Mouse (Mus musculus): Measurements from ENCODE around the gene Msi2. TPM values are rescaled to one million over a fixed set of nuclear protein-coding genes. Genes with fewer than 3 reads are reported as not detected.

Msi2 gene
- polyA plus RNA-seq, 1 experiment from 2014 or later = 10.9 TPM

DNA sequence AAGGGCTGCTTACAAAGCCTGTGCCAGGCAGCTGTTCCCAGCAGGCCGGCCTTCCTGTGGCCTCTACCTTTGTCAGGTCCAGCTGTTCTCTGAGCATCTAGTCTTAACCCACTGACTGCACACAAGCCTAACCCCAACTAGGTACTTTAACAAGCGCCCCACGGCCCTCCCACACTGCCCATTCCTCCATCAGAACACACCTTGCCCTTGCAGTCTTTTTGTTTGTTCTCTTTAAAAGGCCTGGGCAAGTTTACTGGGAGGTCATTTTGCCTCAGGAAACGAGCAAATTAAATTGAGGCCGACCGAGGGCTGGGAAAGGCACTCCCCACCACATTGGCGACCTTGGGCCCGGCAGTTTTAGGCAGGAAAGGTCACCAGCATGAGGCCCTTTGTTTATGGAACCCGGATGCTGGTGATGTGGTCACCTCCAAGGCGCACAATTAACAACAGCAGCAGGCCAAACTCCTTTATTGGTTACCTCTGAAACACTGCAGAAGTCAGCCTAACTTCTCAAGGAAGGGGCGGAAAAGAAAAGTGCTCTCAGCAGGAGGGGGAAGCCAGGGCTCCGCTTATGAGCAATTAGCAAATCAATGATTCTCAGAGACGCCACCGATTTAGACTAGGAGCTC lies 28.4 kb downstream of the Msi2 start:
- no peaks in the 10 kb centered on the region for H3K27me3 ChIP-seq (replicated peaks)
- no peaks in the 10 kb centered on the region for H3K9me3 ChIP-seq
- WGBS = 29% methylated on average over 14 of the region's 14 CpGs
- H3K36me3 ChIP-seq = no peaks in the 10 kb centered on the region
- no peak for ATAC-seq
- peaks cover 66% of the 10 kb centered on the region for H3K4me1 ChIP-seq (replicated peaks)
- no peak overlapping the region for H3K9ac ChIP-seq
- no peak overlapping the region for H3K4me2 ChIP-seq (replicated peaks)
- no peak overlapping the region for H3K4me3 ChIP-seq (replicated peaks)
- no peak overlapping the region for H3K27ac ChIP-seq

DNA sequence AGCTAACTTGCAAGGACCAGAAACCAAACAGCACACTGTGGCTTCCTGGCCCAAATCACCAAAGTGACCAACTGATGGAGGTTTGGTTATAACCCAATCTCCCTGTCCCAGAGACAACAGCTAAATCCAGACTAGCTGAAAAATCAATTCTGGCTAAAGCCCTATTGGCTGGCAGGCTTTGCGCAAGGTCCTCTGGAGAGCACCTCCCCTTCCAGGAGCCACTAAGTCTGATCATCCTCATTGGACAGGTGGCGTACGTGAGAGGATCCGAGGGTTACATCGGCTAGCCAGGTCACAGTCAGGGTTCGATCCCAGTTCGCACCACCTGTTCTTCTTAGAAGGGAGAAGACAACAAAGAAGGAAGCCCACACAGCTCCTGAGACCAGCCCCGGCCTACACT lies 29.7 kb downstream of the Msi2 start:
- 88% methylated on average over 8 of the region's 8 CpGs for WGBS
- H3K36me3 ChIP-seq = no peaks in the 10 kb centered on the region
- peaks cover 59% of the 10 kb centered on the region for H3K4me1 ChIP-seq (replicated peaks)
- H3K4me2 ChIP-seq (replicated peaks) = no peak overlapping the region
- H3K27ac ChIP-seq = no peak overlapping the region
- no peaks in the 10 kb centered on the region for H3K27me3 ChIP-seq (replicated peaks)
- no peak for ATAC-seq
- no peaks in the 10 kb centered on the region for H3K9me3 ChIP-seq
- no peak overlapping the region for H3K4me3 ChIP-seq (replicated peaks)
- H3K9ac ChIP-seq = no peak overlapping the region

DNA sequence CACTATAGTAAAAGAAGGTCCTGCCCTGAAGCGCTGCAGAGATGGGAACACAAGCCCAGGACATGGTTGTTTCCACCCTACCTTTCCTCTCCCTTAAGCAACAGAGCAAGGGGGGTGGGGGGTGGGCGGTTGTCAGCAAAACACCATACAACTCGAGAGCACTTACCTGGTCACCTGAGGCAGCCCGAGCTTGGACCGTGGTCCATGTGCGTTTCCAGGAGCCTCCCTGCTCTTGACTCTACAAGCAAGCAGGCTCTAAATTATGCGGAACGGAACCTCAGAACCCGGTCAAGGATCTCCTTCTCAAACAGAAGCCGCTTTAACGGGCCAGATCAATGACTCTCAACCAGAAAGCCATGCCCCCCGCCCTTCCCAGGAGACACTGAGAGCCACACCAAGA lies 30.6 kb downstream of the Msi2 start:
- 74% methylated on average over 12 of the region's 12 CpGs for WGBS
- Histone ChIP-seq H3K27ac (no peak overlapping the region), H3K9ac (no peak overlapping the region)

DNA sequence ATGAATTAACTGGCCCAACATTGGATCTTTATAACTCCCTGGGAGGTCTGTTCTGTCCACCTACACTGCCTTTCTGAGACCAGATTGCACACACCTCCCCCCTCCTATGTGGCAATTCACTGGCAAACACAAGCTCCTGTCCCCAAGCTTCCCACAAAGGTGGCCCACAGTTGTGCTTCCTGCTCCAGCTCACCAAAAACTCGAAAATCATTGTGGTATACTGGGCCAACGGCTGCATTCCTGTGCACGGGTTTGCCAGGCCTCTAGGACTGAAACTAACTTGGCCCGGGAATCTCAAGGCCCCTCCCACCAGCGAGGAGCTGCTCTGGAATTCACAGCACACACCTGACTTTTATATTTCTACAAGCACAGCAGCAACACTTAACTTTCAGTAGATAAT lies 31.3 kb downstream of the Msi2 start:
- H3K4me3 ChIP-seq (replicated peaks) = no peak overlapping the region
- no peaks in the 10 kb centered on the region for H3K9me3 ChIP-seq
- no peak overlapping the region for H3K9ac ChIP-seq
- H3K27ac ChIP-seq = no peak overlapping the region
- H3K36me3 ChIP-seq = no peaks in the 10 kb centered on the region
- no peaks in the 10 kb centered on the region for H3K27me3 ChIP-seq (replicated peaks)
- no peak overlapping the region for H3K4me2 ChIP-seq (replicated peaks)
- ATAC-seq = no peak
- 39% methylated on average over 5 of the region's 5 CpGs for WGBS
- peaks cover 55% of the 10 kb centered on the region for H3K4me1 ChIP-seq (replicated peaks)

More for the DNA sequence above, 30.6 kb downstream of the Msi2 start:
- ATAC-seq = no peak
- Histone ChIP-seq H3K9me3 (no peaks in the 10 kb centered on the region), H3K4me2 (replicated peaks) (no peak overlapping the region), H3K4me3 (replicated peaks) (no peak overlapping the region), H3K36me3 (no peaks in the 10 kb centered on the region), H3K27me3 (replicated peaks) (no peaks in the 10 kb centered on the region), H3K4me1 (replicated peaks) (peaks cover 52% of the 10 kb centered on the region)

DNA sequence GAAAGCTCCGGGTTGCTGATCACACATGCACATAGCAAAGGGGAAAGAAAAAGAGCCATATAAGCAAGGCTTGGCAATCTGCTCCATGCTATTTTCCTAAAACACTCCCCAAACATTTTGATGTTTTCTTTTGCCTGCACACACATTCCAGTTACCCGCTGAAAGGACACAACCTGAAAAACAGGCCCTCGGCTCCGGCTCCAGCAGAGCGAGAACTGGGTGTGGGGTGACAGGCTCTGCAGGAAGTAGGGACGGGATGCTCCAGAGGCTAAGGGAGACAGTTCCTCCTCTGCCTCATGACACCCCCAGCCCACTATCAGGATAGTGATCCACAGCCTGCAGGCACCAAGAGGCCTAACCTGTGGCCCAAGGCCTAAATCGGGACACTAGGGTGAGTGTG lies 32.3 kb downstream of the Msi2 start:
- Histone ChIP-seq H3K27me3 (replicated peaks) (no peaks in the 10 kb centered on the region), H3K4me3 (replicated peaks) (no peak overlapping the region), H3K4me1 (replicated peaks) (peaks cover 48% of the 10 kb centered on the region), H3K27ac (no peak overlapping the region), H3K9me3 (no peaks in the 10 kb centered on the region), H3K4me2 (replicated peaks) (no peak overlapping the region), H3K36me3 (no peaks in the 10 kb centered on the region), H3K9ac (no peak overlapping the region)
- 71% methylated on average over 7 of the region's 7 CpGs for WGBS
- no peak for ATAC-seq

DNA sequence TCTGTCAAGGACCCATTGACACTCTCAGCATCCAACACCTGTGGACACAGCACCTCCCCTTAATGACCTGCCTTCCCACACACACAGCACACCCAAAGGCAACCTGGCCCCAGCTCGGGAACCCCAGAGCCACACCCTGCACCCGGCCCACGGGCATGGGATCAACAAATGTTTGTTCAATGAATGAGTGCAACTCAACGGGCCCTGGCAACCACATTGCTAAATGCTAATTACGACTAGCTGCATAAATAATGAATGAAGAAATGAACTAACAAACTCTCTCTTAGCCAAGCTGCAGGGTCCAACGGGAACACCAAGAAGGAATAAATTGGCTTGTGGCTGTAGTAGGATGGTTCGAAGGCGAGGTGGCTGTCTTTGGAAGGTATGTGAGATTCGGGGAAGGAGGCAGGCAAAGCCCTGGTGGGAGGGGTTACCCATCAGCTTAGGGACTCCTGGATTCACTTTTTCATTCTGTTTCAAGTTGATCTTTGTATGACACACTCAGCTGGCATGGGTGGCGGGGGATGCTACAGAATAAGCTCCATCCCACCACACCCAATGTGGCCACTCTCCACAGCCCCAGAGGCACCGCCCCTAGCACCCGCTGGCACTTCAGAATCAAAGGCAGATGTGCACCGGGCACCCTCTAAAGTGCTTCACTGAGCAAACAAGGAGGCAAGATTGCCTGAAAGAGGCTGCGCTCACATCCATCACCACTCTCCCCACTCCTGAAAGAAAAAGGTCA lies 35.1 kb downstream of the Msi2 start:
- 58% methylated on average over 14 of the region's 14 CpGs for WGBS
- Histone ChIP-seq H3K9me3 (no peaks in the 10 kb centered on the region), H3K36me3 (no peaks in the 10 kb centered on the region), H3K4me3 (replicated peaks) (no peak overlapping the region), H3K27me3 (replicated peaks) (no peaks in the 10 kb centered on the region), H3K4me2 (replicated peaks) (no peak overlapping the region), H3K27ac (no peak overlapping the region), H3K4me1 (replicated peaks) (peaks cover 31% of the 10 kb centered on the region), H3K9ac (no peak overlapping the region)
- ATAC-seq = no peak

DNA sequence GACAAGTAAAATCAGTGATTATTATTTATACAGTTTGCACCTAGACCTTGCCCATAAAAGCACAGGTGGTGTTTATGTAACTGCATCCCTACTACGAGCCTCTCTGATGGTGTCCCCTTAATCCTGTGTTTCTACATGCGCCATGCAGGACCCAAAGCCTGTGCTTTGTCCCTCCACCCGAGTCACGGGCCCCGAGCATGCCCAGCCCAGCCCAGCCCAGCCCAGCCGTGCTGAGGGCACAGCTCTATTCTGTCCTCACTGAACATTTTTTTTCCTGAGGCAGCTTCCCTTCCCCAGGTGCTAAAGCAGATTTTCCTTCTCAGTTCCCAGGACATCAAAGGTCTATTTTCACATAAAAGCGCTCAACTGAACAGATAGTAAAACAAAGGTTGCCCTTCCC lies 41.0 kb downstream of the Msi2 start:
- Histone ChIP-seq H3K27me3 (replicated peaks) (no peaks in the 10 kb centered on the region), H3K36me3 (0 out of 2 replicates have a peak, but pooled peaks cover 3% of the 10 kb centered on the region), H3K9me3 (no peaks in the 10 kb centered on the region), H3K4me1 (replicated peaks) (peaks cover 32% of the 10 kb centered on the region), H3K4me3 (replicated peaks) (no peak overlapping the region), H3K27ac (no peak overlapping the region), H3K4me2 (replicated peaks) (no peak overlapping the region), H3K9ac (no peak overlapping the region)
- WGBS = 59% methylated on average over 7 of the region's 7 CpGs
- no peak; the same call in 1 of the 2 replicates for ATAC-seq

DNA sequence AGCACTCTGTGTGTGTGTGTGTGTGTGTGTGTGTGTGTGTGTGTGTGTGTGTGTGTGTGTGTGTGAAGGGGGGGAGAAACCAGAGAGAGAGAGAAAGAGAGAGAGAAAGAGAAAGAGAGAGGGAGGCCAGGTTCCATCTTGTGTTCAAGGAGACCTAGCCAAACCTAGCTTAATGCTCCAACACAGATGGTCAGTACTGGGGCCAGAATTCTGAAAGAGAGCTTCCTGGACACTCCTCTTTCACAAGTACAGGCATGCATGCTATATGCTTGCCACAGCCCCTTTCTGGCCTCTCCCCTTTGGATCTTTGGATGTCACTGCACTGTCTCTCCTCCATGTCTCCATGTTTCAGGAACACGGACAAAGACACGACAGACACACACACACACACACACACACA lies 41.7 kb downstream of the Msi2 start:
- Histone ChIP-seq H3K27me3 (replicated peaks) (no peaks in the 10 kb centered on the region), H3K4me2 (replicated peaks) (no peak overlapping the region), H3K27ac (0 out of 2 replicates have a peak overlapping the region, but pooled peaks have one; percentile 13), H3K4me1 (replicated peaks) (peaks cover 26% of the 10 kb centered on the region), H3K4me3 (replicated peaks) (no peak overlapping the region), H3K36me3 (0 out of 2 replicates have a peak, but pooled peaks cover 3% of the 10 kb centered on the region), H3K9ac (no peak overlapping the region), H3K9me3 (no peaks in the 10 kb centered on the region)
- WGBS = 64% methylated on average over 2 of the region's 2 CpGs
- ATAC-seq = peak; percentile 36; the same call in 1 of the 2 replicates

DNA sequence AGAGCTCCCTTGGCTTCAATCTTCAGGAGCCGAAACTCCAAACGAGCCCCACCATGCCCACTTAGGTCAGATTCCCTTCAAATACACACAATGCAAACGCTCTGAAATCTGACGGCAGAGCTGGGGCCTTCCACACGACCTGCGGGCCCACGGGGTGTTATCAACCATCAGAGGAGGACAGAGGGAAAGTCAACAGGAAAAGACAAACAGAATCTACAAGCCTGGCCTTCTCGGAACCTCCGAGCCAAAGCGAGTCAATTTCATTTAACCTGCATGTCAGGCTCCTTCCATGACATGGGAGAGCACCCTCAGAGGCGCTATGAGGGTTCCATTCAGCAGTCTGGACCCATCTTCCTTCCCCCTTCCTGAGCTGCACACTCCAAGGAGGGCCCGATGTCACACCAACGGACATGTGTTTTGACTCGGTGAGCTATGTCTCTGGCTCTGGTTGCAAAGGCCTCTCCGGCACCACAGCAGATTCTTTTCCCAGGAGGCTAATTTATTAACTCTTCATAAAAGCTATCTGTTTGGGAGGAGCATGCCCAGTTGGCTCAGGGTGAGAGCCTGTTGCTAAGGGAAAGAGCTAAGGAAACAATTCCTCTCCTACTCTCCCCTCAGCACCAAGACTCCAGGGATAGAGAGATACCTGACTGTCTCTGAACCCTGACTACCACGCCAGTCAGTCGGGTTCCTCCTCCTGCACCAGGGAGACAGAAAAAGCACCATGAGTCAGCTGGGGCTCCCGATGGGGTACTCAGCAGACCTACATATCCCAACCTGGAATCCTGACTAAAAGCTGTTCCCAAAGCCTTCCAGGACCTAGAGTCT lies 42.6 kb downstream of the Msi2 start:
- H3K9me3 ChIP-seq = no peaks in the 10 kb centered on the region
- no peak overlapping the region for H3K9ac ChIP-seq
- 49% methylated on average over 18 of the region's 18 CpGs for WGBS
- H3K4me2 ChIP-seq (replicated peaks) = no peak overlapping the region
- ATAC-seq = 0 out of 2 replicates have a peak, but pooled peaks have one; percentile 36
- no peaks in the 10 kb centered on the region for H3K27me3 ChIP-seq (replicated peaks)
- H3K27ac ChIP-seq = 0 out of 2 replicates have a peak overlapping the region, but pooled peaks have one; percentile 13
- 0 out of 2 replicates have a peak, but pooled peaks cover 5% of the 10 kb centered on the region for H3K36me3 ChIP-seq
- H3K4me3 ChIP-seq (replicated peaks) = no peak overlapping the region
- peaks cover 26% of the 10 kb centered on the region for H3K4me1 ChIP-seq (replicated peaks)

DNA sequence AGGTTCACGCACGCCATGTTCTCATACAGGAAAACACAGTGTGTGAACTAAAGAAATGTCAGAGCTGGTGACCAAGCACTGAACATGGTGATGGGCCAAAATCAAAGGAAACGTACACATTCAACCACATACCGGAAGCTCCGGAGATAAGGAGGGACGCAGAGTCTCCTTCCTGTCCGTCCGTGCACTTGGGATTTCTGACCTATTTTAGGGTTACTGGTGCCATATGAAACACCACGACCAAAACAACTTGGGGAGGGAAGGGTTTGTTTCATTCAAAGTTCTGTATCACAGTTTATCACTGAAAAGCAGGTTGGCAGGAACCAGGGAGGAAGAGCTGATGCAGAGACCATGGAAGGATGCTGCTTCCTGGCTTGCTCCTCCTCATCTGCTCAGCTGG lies 44.2 kb downstream of the Msi2 start:
- Histone ChIP-seq H3K4me1 (replicated peaks) (peaks cover 26% of the 10 kb centered on the region), H3K27me3 (replicated peaks) (no peaks in the 10 kb centered on the region), H3K4me3 (replicated peaks) (no peak overlapping the region), H3K27ac (no peak overlapping the region), H3K4me2 (replicated peaks) (no peak overlapping the region), H3K36me3 (0 out of 2 replicates have a peak, but pooled peaks cover 5% of the 10 kb centered on the region), H3K9ac (no peak overlapping the region), H3K9me3 (no peaks in the 10 kb centered on the region)
- WGBS = 96% methylated on average over 9 of the region's 9 CpGs
- ATAC-seq = no peak

DNA sequence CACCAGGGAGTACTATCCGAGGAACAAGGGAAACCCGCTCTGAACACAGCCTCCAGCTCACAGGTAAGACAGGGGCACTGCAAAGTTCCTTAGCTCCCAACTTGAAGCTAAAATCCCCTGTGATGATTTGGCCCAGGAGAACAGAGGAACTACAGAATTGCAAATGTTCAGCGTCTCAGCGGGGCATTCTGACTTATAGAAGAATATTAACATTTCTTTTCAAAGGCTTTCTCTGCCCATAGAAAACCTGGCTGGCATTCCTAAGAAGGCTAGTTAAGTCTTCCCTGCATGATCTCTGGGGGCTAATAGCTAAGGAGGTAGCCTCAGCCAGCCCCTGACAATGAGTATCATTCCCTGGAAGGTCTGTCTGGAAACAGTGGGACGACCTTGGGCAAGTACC lies 47.4 kb downstream of the Msi2 start:
- WGBS = 87% methylated on average over 5 of the region's 5 CpGs
- H3K27ac ChIP-seq = no peak overlapping the region
- H3K4me2 ChIP-seq (replicated peaks) = no peak overlapping the region
- H3K9ac ChIP-seq = no peak overlapping the region
- no peak for ATAC-seq
- no peak overlapping the region for H3K4me3 ChIP-seq (replicated peaks)
- no peaks in the 10 kb centered on the region for H3K9me3 ChIP-seq
- H3K36me3 ChIP-seq = 0 out of 2 replicates have a peak, but pooled peaks cover 5% of the 10 kb centered on the region
- H3K4me1 ChIP-seq (replicated peaks) = peaks cover 7% of the 10 kb centered on the region
- H3K27me3 ChIP-seq (replicated peaks) = no peaks in the 10 kb centered on the region

DNA sequence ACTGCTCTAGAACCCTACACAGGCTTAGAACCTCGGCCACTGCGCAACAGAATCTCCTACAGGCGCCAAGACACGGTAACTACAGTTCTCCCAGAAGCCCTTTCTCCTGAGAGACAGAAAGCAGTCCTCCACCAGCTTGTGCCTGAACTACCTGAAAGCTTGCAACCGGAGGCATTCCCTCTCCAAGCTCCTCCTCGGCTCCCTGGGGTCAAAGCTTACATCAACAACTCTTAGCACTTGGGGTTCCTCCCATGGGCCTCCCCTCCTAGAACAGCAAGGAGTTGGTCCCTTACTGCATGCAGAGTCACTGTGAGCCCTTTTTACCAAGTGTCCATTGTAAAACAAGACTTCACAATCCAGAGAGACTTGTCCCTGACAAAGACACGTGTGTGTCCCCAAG lies 49.2 kb downstream of the Msi2 start:
- H3K27me3 ChIP-seq (replicated peaks) = no peaks in the 10 kb centered on the region
- WGBS = 83% methylated on average over 7 of the region's 7 CpGs
- H3K9me3 ChIP-seq = no peaks in the 10 kb centered on the region
- H3K9ac ChIP-seq = no peak overlapping the region
- no peaks in the 10 kb centered on the region for H3K4me1 ChIP-seq (replicated peaks)
- H3K36me3 ChIP-seq = 0 out of 2 replicates have a peak, but pooled peaks cover 5% of the 10 kb centered on the region
- no peak for ATAC-seq
- H3K4me2 ChIP-seq (replicated peaks) = no peak overlapping the region
- no peak overlapping the region for H3K4me3 ChIP-seq (replicated peaks)
- no peak overlapping the region for H3K27ac ChIP-seq
